Mouse (Mus musculus): ENCODE measurements around the gene Fam102a.
A peak's percentile ranks its signal among the peaks of the same experiment; 100 is the strongest.

The Fam102a gene

DNA sequence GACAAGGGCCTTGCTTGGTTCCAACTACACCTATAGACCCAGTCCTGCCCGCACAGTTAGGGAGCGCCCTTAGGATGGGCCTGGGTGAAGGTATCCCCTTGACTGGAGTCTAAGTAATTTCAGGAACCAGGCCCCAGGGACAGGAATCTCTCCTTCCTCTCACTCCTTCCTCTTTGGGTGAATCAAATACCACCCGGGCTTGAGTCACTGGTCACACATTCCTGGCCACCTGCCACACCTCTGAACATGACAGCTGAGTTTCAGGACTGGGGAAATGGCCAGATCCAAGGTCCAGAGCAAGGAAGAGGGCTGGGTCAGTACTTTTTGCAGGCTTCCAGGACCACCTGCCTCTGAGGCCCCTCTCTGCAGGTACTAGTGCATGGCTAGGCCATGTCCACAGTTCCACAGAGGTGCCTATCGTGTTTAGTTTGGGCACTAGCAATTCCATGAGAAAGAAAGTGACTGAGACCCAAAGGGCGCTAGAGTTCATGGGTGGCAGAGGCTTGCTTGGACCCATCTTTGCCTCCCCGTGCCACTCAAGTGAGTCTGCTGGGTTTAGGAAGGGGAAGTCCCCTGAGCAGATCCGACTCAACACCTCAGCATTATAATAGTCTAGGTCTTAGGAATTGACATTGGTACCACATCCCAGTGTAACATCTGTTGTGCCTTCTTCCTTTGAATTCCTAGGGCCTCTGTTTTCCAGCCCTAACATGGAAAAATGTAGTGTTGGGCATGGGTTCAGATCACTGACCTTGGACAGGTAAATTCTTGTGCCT lies 13.0 kb downstream of the Fam102a start:
- DNase-seq, result no peak

- DNase-seq, result no peak
Measured at GRCm38 (mm10) chr2:32549171-32549570, 14.0 kb downstream of the Fam102a start.

- no peak for DNase-seq
Measured at GRCm38 (mm10) chr2:32549764-32550163, 14.6 kb downstream of the Fam102a start.

- no peak for DNase-seq
Measured at GRCm38 (mm10) chr2:32551236-32551635, 16.1 kb downstream of the Fam102a start.

- no peak for DNase-seq
Measured at GRCm38 (mm10) chr2:32553592-32554148, 18.5 kb downstream of the Fam102a start.

DNA sequence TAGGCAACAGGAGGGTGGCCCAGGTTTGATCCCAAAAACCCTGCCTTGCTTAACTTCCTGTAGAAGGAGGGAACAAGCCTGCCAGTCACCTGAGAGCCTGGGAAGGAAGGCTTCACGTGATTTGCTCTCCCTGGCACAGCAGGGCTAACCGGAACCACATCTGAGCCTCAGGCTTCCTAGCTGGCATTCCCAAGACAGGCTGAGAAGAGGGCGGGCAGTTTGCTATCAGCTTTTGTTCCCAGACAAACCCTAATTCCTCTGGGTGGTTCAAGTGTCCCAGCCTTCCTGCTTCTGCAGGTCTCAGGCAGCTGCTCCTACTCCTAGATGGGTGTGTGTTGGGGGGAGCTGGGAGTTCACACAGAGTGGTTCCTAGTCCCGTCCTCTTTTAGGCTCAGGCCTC lies 20.4 kb downstream of the Fam102a start:
- no peak for DNase-seq

- DNase-seq, result no peak
Measured at GRCm38 (mm10) chr2:32556019-32556418, 20.9 kb downstream of the Fam102a start.

GRCm38 (mm10) chr2:32559570-32559969 lies 24.4 kb downstream of the Fam102a start:
- DNase-seq, result no peak

DNA sequence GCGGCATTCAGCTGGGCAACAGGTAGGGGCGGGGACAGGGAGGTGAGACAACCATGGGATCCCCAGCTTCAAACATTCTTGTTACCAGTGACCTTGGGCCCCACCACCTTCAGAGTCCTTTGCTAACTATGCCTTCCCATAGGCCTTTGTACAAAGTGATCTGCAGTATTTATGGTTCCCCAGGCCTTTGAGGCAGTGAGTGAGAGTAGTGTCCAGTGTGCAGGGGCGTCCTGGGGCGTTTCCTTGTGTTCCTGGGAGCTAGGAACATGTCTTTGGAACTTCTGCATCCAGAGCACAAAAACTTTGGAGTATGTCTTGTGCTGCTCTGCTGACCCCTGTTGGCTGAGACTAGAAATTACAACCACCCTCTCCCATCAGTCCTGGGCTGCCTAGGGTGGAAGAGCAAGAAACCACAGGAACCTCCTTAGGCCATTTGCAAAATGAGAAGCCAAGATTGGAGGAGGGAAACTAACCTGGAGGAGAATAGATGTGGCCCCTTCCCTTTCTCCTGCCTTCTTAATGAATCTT lies 31.5 kb downstream of the Fam102a start:
- DNase-seq, result peak in 1 of 2 experiments; percentile 55

DNA sequence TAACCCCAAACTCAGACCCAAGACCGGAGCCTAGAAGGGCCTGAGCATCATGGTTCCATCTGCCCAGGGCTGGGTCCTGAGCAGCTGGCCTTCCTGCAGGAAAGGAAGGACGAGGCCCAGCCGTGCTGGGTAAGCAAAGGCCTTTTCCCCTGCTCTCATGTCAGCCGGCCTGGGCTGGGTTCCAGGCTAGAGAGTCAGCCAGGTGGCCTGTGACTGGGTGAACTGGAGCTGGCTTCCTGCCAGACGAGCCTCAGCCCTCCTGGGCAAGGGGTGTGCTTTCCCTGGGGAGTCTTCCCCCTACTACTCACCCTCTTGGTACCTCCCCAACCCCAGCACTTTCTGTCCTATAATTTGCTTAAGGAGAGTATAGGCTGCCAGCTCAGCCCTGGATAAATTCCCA lies 33.0 kb downstream of the Fam102a start:
- DNase-seq, result no peak

DNA sequence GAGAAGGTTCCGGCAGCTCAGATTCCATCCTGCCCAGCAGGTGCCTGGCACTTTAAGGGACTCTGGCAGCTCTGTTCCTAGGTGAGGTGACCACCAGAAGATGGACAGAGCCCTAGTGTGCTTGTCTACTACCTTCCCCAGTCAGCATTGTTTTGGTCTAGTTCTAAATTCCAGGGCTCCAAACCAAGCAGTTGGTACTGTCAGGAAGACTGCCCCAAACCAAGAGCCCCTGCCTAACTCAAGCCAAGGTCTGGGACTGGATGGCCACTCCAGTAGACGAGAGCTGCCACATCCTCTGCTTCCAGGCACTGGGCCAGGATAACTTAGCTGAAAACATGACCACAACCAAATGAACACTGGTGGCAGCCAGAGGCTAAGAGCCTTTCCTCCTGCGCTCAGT lies 33.8 kb downstream of the Fam102a start:
- DNase-seq, result no peak

DNA sequence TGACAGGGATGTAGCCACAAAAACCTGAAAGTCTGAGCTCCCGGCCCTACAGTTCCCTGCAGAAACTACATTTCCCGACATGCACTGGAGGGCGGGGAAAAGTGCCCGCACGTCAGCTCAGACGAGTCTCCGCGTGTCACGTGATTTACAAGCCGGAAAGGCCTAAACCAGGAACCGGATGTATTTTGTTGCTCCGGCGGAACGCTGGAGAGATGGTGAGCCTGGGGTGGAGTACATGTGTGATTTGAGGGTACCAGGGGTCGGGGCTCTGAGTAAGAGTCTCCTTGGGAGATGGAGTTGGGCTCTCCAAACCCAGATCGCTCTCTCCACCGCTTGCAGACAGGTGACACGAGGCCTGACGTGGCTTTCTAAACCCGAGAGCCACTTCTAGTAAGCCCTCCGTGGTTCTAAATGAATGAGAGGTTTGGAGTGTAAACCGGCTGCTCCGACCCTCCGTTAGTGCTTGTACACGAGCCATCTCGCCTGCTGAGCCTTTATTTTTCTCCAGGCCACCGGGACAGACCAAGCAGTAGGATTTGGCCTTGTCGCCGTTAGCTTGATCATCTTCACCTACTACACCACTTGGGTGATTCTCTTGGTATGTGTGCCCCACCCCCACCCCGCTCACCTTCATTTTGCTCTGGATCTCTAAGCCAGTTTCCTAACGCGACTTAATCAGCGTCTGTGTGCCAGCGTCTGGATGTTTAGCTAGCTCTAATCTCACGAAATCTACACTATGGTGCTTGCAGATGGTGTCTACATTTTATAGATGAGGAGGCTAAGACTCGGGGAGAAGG lies 35.8 kb downstream of the Fam102a start, which contains the start of gene Dpm2:
Gene Dpm2 (plus strand): TSS at position 161 of the 797 bp plus-strand sequence.
- peak; percentile 81 to 88 for DNase-seq

- no peak for DNase-seq
Measured at GRCm38 (mm10) chr2:32572196-32572595, 37.1 kb downstream of the Fam102a start.

- no peak for DNase-seq
Measured at GRCm38 (mm10) chr2:32574497-32574896, 39.4 kb downstream of the Fam102a start, which contains the start of gene Pip5kl1. Gene Pip5kl1, plus strand, starts transcription at chr2:32574797.

- no peak for DNase-seq
Measured at GRCm38 (mm10) chr2:32574901-32575585, 39.9 kb downstream of the Fam102a start.

DNA sequence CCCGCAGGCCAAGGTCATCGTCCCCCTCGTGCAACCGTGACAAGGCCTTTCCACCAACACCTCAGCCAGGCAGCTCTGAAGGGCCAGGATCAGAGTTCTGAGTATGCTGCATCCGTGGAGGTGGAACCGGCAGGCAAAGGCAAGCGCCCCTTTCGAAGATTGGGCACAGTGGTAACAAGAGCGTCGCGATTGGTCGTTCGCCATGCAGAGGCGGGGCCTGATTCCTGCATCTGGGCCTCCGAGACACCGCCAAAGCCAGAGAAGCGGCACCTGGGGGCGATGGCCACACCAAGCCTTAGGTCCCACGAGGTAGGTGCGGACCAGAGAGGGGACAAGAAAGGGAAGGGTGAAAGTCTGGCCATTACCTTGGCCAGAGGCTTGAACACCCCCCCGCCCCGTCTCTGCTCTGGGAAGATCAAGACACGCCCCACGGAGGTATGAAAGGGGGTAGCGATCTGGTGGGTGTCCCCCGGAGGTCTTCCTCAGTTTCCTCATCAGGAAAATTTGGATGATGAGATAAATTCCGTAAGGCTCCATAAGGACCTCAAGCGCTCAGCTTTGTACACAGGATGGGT lies 40.5 kb downstream of the Fam102a start, which contains the start of gene 9430097D07Rik:
Gene 9430097D07Rik (minus strand): TSS at position 99 of the 575 bp plus-strand sequence.
- peak in 1 of 2 experiments; percentile 32 for DNase-seq

GRCm38 (mm10) chr2:32576532-32576931 lies 41.4 kb downstream of the Fam102a start:
- DNase-seq, result no peak

DNA sequence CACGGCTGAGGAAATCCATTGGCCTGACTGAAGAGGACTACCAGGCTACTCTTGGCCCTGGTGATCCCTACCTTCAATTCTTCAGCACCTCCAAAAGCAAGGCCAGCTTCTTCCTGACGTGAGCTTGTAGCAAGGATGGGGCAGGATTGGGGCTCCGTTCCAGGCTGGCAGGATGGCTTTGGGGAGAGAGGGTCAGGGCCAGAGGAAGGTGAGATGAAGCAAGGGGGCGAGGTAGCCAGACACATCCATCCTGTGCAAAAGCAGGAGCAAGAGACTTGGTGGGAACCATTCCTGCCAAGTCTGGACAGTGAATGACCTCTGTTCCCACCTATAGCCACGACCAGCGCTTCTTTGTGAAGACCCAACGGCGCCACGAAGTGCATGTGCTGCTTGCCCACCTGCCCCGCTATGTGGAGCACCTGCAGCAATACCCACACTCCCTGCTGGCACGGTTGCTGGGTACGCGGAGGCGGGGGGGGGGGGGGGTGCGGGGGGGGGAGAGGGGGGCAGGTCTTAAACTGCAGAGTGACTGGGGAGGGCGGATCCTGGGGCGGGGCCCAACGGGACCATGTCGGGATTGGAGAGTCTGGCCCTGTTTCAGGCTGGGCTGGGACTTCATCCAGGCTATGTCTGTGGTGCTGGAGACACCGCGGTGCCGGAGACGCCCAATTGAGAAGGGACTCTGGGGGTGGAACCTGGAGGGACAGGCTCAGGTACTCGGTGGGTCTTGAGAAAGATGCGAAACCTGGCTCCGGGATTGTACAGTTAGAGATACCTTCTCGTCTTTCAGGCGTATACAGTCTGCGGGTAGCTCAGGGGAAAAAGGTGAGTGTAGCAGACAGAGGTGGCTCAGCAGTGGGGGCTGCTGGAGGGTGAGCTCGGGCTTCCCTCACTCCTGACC lies 43.3 kb downstream of the Fam102a start:
- DNase-seq, result no peak

GRCm38 (mm10) chr2:32581450-32582095 lies 46.4 kb downstream of the Fam102a start:
- DNase-seq, result no peak

Measured in thymus, adult 18-20 months (tissue).